Mouse (Mus musculus) testis, postnatal 14 days (tissue): Measurements from ENCODE around the gene Chaf1a.
A peak's percentile ranks its signal among the peaks of the same experiment; 100 is the strongest.

Experiments
- DNase-seq: peaks from one replicate; pipeline ENCODE4 v3.0.0; 2021; ENCODE audit warnings: low spot score

The Chaf1a gene

DNA sequence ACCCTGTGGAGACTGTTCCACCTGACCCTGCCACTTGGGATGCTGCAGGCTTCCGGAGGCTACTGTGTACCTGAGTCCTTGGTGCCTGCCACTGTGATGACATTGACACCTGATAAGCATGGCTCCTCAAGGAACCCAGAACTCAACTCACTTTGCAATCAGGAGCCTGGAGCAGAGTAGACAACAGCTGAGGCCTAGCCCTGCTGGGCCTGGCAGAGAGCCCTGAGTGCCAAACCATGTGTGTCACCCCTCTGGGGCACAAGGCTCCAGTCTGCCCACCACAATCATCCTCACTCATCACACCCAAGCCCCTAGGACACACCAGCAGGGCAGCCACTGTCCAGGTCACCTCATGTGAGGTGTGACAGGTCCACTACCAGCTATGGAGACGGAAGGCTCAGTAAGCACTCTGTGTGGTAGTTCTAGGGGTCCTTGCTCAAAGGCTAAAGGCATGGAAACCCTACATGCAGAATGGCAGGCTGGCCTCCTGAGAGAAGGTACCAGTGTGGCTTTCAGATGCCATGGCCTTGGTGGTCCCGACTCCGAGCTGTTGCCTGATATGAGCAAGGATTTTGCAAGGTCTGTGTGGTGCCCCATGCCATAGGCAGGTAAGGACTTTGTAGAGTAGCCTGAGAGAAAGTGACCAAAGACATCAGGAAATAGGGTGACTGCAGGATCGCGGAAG, 19.7 kb upstream of the Chaf1a start:
- DNase-seq, result no peak

- no peak for DNase-seq
These were observed 18.9 kb upstream of the Chaf1a start for GRCm38 (mm10) chr17:56021161-56021910.

GRCm38 (mm10) chr17:56022131-56022988, 17.9 kb upstream of the Chaf1a start:
- no peak for DNase-seq

- no peak for DNase-seq
These were observed 17.3 kb upstream of the Chaf1a start for GRCm38 (mm10) chr17:56022989-56023290.

- no peak for DNase-seq
These were observed 16.9 kb upstream of the Chaf1a start for GRCm38 (mm10) chr17:56023386-56023785.

DNA sequence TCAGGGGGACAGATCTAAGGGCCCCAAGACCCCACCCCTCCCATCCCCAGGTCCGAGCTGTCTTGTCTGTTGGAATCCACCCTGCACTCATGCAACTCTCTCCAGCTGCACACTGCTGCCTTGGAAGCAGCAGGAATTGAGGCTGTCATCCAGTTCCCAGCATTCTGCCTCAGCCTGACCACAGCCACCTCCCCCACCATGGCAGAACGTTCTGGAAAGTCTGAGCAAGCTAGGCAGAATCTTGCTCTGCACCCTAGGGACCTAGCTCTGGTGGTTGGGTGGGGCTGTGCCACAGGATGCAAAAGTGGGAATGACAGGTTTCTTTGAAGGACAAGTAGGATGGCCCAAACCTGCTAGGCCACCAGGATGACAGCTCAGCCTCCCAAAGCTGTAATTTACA, 15.8 kb upstream of the Chaf1a start:
- no peak for DNase-seq

DNA sequence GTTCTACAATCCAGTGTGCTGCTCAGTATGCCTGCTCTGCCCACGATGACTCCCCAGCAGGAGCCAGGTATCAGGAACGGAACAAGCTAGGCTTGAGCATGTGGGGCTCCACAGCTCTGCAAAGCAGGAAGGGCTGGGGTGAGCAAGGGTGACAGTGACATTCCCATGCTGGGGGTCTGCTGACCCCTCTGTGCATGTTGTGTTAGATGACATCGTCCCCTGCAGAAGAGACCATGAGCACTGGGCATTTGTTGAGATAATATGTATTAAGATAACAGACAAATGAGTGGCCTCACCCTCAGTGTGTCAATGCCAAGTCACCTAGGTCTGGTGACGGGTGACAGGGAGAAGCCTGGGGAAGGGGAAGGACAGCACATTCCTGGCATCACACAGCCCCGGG, 15.3 kb upstream of the Chaf1a start:
- DNase-seq, result no peak

DNA sequence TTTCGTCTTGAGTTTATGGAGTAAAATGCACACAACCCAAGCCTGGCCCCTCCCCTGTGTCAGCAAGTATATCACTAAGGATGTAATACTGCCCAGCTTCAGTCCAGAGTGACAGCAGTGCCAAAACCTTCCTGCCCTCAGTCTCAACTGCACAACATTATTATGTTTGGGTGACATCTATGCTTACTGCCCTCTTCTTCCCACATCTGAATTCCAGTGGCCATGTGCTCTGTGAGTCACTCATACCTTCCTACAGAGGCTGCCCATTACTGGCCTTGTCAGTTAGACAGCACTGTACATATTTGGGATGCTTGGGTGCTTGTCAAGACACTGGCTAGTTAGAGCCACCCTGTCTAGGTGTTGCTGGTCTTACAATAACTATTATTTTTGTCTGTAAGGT, 13.9 kb upstream of the Chaf1a start:
- no peak for DNase-seq

DNA sequence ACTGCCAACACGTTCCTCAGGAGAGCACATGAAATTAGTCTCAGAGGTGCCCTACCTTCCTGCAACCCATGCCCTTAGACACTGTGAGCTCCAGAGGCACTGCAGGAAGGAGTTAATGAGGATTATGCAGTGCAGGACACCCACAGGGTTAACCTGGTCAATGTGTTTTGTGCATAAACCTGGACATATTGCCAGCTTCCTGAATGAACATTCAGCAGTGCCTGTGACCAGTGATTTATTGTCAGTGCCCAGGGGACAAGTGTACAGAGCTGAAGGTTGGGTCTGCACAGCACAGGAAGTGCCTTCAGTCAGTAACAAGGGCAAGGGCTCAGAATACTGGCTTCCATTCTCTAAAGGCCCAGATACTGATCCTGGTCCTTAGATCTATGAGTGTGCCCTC, 13.4 kb upstream of the Chaf1a start:
- no peak for DNase-seq

GRCm38 (mm10) chr17:56027801-56028441, 12.3 kb upstream of the Chaf1a start:
- DNase-seq, result no peak

DNA sequence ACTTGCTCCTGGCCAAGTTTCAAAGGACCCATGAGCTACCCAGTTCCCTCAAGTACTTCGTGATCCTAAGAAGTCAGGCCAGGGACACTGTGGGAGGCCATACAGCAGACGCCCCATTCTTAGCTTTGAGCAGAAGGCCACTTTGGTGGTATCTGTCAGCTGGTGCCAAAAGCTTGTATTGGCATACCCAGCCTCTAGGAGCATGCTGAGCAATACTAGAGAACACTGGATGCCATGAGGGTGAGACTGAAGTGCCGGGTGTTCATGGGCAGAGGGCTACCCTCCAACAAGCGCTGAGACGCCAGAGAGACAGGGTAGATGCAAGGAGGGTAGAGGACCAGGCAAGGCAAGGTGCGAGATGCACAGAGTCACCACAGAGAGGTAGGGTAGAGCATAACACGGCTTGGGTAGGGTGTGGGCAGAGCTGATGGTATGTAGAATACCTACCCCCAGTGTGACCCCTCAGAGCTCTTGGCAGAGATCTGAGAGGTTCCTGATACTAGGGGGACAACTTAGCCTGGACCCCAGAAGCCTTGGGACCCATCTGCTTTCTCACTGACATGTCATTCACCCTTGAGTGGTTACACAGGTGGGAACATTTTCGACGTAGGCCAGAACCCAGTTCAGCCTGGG, 9.9 kb upstream of the Chaf1a start:
- no peak for DNase-seq

DNA sequence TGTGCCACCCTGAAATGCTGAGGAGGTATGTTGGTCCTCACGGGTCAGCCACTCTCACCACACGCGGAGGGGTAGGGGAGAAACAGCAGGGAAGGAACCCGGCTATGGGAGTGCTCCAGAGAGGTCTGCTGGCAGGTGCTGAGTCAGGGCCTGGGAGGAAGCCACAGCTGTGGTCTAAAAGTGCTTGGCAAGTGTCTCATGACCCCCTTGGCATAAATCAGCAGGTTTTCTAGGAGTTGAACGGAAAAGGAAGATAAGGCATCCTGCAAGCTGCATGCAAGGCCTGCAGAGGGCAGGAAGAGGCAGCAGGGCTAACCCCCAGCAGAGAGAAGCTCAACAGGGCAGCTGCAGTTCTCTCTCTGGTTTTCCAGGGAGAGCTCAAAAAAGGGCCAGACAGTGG, 9.3 kb upstream of the Chaf1a start:
- no peak for DNase-seq

DNA sequence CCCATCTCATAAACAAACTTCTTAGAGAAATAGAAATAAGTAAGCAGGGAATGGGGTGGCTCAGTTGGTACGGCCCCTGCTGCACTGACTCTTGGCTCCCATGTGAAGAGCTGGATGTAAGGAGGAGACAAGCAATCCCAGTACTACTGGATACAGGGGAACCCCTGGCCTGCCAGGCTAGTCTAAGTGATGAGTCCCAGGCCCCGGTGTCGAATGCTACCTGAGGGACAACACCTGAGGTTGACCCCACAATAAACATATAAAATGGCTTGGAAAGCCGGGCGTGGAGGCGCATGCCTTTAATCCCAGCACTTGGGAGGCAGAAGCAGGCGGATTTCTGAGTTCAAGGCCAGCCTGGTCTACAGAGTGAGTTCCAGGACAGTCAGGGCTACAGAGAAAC, 8.8 kb upstream of the Chaf1a start:
- DNase-seq, result no peak

DNA sequence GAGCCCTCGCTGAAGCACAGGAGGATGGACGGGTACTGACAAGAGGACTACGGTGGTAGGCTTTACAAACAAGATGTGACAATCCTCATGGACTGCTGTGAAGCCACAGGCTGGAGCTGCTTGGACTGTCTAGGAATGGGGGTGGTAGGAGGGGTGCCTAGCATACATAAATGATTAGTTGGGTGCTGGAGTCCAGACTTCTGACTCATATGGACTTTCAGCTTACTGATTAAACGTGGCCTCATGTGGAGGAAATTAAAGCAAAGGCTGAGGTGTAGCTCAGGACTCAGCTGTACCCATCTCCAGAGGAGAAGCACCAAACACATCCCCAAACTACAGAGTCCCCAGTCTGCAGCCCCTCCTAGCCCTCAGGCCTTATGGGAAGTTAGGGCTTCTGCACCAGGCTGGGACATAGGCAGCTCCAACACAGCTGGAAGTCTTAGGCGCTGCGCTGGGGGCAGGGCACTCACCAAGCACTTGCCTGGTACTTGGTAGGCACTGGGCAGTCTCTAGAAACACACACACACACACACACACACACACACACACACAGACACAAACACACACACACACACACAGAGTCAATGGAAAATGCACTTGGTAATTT, 8.0 kb upstream of the Chaf1a start:
- DNase-seq, result no peak

DNA sequence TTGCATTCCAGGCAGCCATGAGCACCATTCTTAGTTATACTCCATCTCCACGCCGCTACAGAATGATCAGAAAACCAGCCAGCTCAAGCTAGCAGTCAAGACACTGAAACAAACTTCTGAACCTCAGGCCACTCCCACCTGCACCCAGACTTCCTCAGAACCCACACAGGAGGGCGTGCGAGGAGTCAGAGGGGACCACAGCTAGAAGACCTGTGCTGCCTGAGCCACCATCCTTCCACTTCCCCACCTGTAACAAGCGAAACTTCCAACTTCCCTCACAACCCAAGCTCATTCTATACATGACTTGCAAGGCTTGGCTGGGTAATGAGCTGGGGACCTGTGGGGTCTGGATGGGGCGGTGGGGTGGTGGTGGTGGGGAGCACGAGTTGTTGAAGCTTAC, 7.4 kb upstream of the Chaf1a start:
- no peak for DNase-seq

GRCm38 (mm10) chr17:56034040-56034725, 6.1 kb upstream of the Chaf1a start:
- no peak for DNase-seq

GRCm38 (mm10) chr17:56034726-56035100, 5.5 kb upstream of the Chaf1a start:
- no peak for DNase-seq

DNA sequence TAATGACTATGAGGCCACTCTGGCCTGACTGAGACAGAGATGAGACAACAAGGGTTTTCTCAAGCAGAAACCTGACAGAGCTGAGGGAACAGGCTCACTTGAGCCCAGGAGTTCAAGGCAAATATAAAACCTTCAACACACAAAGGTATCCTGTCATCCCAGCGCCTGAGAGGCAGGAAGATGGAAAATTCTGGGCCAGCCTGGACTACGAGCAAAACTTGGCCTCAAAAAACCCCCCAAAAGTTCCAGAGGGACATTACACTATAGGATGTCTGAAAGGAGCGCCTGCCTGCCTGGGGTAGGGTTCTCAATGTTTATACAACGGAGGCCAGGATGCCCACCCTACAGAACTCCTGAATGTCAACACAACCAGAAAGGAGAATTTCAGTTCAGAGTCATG, 5.0 kb upstream of the Chaf1a start:
- DNase-seq, result no peak

GRCm38 (mm10) chr17:56036176-56036900, 3.9 kb upstream of the Chaf1a start, which contains the start of gene Sh3gl1:
Gene Sh3gl1 (minus strand): TSS chr17:56036635.
- DNase-seq, result peak; percentile 99

- peak; percentile 51 for DNase-seq
These were observed 3.3 kb upstream of the Chaf1a start for GRCm38 (mm10) chr17:56036901-56037287.
